Mouse (Mus musculus): ENCODE results near the gene Mylk. TPM values are rescaled to one million over a fixed set of nuclear protein-coding genes. Genes with fewer than 3 reads are reported as not detected.

The Mylk gene
- total RNA-seq, 2 experiments from 2014 or later: 0.77 to 0.79 TPM

DNA sequence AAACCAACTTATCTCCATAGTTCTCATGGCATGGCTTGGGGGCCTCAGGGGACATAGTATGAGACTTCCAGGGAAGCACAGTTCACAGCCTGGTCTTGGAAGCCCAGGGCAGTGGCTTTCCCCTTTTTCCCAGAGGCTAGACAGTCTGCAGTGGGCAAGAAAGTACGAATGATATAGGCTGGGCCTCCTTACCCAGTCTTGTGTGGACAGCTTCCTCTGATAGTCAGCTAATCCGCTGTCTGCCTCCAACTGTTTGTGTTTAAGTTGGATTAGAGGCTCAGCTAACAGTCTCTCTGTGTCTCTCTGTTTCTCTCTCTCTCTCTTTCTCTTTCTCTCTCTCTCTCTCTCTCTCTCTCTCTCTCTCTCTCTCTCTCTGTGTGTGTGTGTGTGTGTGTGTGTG lies 156.0 kb downstream of the Mylk start:
- no peak for ATAC-seq (replicated peaks; ENCODE audit: poor library complexity)

DNA sequence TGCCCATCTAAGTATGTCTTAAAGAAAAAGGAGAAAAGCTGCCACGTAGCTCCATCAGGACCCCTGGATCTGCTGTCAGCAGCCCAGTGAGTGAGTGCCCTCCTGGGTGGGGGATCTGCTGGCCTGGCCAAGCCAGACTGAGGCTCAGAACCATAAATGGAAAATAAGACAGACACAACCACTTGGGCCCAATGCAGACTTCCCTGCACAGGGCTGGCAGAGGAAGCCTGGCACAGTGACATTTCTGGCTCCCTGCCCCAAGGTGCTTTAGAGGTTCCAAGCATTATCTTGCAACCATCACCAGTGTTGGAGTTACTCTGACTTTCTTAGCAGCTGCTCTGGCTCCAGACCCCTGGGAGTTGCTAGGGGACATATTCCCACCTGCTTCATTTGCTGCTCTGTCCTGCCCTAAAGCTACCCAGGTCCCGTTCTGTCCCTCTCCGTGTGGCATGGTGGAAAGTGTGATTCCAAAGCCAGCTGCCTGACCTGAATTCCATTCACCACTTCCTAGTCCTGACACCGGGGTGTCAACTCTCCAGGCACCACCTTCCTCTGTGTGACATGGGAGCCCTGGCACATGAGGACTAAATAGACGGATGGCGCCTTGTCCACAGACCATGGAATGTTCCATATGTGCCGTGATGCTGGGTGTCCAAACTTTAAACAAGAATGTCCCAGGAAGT lies 156.7 kb downstream of the Mylk start:
- no peak for ATAC-seq (replicated peaks; ENCODE audit: poor library complexity)

DNA sequence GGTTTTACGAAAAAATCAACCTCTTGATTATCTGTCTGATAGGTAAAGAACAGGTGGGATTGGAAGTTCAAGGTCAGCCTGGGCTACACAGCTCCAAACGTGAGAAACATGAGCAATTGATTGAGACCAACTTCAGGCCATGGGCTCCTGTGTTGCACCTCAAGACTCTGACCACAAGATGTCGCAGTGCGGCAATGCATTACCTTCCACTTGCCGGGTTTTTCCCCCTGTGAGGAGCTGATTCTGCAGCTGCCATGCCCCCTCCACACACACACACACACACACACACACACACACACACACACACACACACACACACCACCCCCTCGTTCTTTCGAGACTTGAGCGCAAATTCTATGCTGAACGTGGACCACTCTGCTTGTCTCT lies 157.3 kb downstream of the Mylk start:
- peak; percentile 86 for ATAC-seq (replicated peaks; ENCODE audit: poor library complexity)

DNA sequence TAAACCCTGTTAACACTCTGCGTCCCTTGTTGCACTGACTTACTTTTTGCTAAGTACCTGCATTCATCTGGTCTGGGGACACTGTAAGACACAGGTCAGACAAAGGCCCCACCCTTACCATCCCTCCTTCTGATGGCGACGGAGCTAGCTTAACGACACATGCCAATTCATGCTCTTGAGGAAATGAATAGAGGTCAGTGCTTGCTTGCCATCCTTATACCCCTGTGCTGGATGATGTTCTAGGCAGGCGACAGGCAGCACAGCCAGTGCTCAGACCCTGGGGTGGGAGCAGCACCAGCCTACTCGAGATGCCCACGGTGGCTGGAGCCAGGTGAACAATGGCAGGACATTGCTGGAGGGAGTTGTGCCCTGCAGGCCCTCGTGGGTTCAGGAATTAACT lies 157.8 kb downstream of the Mylk start:
- ATAC-seq (replicated peaks; ENCODE audit: poor library complexity): no peak

DNA sequence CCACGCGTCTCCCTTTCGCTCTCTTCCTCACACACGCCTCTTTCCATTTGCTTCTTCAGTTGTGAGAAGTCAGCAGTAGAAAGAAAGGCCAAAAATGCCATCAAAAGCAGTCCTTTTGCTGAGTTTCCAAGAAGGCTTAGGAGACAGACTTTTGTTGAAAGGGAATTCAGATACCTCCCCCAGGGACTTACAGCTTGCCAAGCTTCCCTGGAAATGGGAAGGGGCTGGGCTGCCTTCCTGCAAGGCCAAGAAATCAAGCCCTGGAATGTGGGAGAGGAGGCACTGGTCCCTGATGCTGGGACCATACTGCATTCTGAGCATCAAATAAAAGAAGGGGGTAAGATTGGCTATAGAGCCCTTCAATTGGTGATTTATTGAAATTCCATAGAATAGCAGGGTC lies 159.9 kb downstream of the Mylk start:
- ATAC-seq (replicated peaks; ENCODE audit: poor library complexity): no peak

DNA sequence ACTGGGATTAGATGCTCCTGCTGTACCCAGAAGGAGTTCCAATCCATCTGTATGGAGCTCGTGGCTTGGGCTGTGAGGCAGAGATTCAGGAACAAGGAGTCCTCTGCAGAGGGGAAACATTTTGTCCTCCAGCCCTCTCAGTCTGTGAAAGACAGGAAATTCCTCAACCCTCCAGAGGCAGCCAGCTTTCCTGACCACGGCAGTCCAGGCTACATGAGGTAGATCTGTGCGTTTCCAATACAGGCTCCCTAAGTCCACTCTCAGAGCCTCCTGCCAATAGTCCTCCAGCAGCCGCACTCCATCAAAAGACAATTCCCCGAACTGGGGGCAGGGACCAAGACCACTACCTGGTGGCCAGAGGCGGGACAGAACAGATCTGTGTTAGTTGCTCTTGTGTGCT lies 164.4 kb downstream of the Mylk start:
- ATAC-seq (replicated peaks; ENCODE audit: poor library complexity): no peak

DNA sequence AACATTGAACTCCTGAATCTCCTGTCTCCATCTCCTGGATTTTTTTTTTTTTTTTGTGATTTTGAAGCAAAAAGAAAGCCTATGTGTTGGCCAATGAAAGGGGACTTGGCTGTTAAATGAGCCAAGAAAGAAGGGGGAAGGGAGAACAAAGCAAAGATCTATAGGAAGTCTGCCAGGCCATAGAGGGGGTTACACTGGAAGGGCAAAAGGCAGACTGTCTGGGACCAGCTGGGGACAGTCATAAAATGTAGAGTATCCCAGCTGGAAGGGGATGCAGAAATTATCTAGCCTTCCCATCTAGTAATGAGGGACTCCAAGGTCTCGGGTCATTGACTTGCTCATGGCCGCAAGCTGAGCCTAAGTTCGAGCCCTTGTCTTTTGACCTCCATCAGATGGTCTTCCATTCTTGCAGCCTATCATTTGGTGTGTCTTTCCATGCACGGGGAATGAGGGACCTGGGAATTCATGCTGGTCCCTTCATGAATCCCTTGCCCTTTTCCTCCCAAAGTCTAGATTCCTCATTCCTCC lies 172.4 kb downstream of the Mylk start:
- no peak for ATAC-seq (replicated peaks; ENCODE audit: poor library complexity)

DNA sequence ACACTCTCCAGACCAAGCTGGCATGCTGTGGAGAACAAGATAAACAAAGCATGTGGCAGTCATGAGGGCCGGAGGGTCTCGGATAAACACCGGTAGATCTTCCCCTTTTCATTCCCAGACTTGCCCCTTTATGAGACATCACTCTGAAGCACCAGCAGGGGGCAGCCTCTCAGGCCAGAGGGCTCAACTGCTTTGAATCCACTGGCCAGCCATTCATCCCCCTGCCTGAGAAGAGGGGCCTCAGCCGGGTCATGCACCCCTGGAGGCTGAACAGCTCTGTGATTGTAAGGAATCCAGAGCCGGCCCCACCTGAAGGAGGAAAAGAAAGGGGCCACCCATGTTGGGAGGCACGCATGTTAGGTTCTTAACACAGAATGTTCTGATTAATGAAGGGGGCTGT lies 175.2 kb downstream of the Mylk start:
- peak; percentile 59 for ATAC-seq (replicated peaks; ENCODE audit: poor library complexity)

DNA sequence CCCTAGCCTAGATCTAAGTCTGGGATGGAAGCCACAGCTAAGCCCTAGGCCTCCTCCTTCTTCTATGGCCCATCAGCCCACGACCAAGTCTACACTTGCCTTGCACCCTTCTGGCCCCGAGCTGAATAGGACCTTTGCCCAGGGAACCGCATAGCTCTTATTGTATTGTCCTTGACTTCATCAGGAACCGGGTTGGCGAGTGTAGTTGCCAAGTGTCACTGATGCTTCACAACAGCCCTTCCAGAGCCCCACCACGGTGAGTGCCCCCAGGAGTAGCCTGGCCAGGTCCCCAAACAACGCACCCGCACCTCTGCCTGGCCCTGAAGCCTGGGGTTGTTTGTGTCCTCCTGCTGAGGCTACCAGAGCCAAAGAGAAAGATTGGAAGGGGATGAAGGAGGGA lies 175.9 kb downstream of the Mylk start:
- ATAC-seq (replicated peaks; ENCODE audit: poor library complexity): no peak

DNA sequence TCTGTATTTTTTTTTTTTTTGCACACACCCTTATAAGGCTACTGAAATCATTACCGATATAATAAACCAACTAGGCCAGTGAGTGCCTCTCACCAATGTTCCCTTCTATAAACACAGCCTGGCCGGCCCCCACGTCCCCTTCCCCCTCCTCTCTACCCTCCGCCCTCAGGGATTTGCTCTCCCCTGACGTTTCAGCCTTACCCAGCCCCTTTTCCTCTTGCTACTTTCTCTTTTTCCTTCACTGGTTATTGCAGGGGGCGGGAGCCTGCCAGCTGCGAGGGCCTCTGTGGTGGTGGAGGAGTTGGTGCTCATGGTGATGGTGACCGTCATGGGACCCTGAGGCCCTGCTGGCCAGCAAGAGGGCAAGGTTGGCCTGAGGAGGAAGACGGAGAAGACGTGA lies 176.3 kb downstream of the Mylk start:
- no peak for ATAC-seq (replicated peaks; ENCODE audit: poor library complexity)

DNA sequence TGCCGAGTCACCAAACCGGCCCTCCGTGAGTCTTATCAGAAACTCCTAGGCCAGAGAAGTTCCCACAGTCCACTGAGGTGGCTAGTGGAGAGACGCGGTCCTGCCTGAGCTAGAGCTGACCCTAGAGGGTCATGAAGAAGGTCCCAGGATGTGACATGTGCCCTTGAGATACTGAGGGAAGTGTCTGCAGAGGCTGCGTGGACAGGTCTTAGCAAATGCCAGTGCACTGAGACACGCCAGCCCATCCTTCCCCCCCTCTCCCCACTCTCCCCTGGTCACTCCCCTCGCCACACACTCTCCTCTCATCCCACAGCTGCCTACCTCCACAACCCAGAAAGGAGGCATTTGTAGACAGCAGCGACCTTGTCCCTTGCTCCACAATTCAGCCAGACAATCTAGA lies 178.6 kb downstream of the Mylk start:
- ATAC-seq (replicated peaks; ENCODE audit: poor library complexity): no peak

DNA sequence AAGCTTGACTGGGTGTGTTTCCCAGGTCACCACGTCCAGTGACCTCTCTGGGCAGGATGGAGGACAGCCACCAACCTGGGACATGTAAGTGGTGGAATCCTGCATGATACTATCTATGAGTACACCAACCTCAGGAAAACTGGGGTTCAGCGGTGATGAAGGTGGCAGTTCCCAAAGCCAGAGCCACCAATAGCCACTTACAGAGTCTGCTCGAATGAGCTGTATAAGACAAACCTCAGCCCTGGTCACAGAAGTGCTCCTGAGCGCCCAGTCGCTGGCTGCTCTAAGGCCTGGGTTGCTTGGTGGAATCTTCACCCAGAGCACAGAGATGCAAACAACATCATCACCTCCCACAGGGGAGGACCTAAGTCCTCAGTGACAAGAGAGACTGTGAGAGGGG lies 179.3 kb downstream of the Mylk start:
- no peak for ATAC-seq (replicated peaks; ENCODE audit: poor library complexity)

DNA sequence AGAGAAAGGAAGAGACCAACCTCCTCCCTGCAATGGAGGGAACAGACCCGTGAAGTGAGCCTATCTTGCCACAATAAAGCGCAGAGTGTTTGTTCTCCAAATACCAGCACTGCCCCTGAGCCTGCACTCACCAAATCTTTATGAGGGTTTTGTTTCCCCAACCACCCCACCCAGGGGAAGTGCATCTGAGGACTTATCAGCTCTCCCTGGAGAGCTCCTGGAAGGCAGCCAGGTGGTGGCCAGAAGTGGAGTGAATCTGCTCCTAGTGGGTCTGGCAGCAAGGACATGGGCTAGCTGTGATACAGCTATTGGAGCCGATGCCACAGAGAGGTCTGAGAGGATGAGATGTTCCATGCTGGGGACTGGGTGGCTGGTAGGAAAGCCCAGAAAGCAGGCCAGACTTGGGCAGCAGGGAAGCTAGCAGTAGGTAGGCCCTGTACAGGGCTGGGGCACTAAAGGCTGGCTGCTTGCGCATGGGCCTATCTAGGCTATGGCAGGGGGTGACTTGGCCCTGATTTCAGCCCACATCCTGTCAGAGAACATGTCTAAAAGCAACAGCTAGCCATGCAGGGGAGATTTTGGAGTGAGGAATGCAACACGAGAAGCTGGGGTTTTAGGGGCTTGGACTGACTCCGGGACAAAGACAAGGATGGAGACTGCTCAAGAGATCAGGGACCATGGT lies 180.1 kb downstream of the Mylk start:
- peak; percentile 51 for ATAC-seq (replicated peaks; ENCODE audit: poor library complexity)

DNA sequence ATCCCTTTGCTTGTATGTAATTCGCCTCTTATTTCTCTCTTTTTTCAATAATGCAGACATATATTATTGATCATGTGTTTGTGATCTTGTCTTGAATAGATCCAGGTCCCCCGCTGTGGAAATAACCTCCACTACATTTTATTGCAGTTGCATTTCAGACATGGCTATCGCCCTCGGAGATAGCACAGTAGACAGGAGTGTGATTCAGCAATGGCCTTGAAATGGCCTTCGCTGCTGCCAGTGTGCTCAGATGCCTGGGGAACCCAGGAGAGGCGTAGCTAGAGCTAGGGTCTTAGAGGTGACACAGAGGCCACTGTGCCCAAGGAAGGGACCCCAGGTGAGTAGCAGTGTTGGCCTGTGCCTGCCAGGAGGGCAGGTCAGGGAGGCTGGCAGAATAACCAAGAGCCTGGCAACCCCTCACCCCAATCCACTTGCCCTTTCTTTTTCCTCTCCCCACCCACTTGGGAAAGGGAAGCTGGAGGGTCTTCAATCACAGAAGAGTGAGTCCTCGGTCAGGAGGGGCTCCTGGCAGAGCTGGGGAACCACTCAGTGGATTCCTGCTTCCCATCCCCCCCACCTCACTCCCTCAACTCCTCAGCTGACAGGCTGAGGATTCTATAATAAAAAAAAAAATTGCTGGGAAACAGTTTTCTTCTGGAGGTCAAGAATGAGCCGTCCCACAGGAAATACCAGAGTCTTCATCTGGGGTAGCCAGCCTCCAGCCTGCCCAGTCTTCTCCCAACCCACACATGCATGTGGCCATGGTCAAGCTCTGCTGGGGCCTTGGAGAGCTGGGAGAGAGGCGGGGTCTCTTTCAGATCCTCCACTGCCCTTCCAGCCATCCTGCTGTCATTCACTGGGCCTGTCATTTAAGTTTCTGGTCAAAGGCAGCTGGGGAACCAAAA lies 181.8 kb downstream of the Mylk start:
- ATAC-seq (replicated peaks; ENCODE audit: poor library complexity): no peak

DNA sequence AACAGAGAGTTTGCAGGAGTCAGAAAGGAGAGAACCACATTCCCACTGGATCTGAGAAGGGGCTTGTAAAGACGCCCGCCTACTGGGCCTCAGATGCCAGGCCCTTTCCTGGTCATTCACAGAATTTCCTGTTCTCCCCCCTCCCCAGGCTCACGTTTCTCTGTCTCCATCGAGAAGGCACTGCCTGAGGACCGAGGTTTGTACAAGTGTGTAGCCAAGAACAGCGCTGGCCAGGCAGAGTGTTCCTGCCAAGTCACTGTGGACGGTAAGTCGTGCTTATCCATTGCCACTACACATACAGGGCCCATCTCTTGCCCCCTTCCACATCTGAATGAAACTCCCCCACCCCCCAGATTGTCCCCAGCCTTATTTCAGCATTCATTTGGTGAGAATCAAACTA lies 184.7 kb downstream of the Mylk start:
- ATAC-seq (replicated peaks; ENCODE audit: poor library complexity): no peak

DNA sequence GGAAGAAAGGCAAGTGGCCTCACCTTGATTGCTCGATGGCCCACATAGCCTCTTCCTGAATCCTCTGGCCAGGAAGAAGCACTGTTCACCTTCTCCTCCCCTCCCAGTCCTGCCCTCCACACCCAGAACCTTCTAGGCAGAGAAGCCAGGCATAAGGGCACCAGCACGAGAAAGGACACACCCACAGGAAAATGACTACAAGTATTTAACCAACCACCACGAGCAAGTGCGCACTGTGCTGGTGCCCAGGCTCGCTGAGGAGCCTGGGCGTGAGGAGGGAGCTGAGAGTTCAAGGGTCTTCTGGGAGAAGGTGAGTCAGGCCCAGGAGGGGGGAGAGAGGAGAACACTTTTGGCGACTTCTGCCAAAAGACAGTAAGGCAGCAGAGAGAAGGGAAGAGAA lies 185.1 kb downstream of the Mylk start:
- peak; percentile 45 for ATAC-seq (replicated peaks; ENCODE audit: poor library complexity)

DNA sequence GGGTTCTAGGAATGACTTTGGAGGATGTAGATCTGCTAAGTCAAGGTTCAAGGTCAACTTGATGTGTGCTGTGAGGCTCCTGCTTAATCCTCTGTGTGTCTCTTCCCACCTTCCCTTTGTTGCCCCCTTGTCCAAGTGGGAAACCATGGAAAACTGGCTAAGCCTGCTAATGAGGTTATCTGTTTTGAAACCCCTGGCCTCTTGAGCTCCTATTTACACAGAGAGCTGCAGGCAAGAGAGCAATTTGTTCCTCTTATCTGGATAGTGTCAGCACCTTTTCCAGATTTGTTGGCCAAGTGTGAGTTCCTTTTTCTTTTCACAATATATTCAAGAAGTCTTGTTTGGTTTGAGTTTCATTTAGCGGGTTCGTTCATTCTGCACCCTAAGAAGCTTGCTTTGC lies 186.3 kb downstream of the Mylk start:
- ATAC-seq (replicated peaks; ENCODE audit: poor library complexity): no peak

DNA sequence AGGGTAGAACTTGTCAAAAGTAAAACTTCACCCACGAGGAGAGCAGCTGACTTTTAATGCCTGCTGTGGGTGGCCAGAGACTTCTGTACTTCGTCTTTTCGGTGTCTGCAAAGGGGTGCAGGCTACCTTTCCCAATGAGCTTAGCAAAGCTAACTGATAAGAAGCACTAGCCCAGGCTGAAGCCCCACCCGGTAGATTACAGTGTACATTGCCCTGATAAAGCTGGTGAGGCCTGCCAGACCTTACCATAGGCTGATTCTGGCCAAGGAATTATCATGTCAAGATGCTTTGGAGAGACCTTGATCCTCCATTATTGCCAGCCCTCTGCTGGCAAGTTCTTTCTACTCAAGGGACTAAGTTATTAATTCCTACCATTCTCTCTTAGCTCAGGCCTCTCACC lies 188.2 kb downstream of the Mylk start:
- 0 out of 2 replicates have a peak, but pooled peaks have one; percentile 20 for ATAC-seq (replicated peaks; ENCODE audit: poor library complexity)

DNA sequence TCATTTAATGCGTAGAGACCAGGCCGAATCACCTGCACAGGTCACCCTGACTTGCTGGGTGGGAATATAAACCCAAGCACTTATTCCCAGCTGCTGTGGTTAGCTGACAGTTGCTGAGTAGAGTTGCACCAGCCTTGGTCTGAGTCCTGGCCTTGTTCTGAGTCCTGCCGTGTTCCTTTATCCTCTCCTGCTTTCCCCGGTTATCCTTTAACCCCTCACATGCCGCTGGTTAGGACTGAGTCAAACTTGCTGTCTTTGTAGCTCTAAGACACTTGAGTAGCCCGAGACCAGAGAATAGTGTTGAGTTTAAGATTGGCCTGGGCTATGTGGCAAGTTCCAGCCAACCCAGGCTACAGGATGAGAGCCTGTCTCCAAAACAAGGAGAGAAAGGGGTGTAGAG lies 189.5 kb downstream of the Mylk start:
- no peak for ATAC-seq (replicated peaks; ENCODE audit: poor library complexity)

DNA sequence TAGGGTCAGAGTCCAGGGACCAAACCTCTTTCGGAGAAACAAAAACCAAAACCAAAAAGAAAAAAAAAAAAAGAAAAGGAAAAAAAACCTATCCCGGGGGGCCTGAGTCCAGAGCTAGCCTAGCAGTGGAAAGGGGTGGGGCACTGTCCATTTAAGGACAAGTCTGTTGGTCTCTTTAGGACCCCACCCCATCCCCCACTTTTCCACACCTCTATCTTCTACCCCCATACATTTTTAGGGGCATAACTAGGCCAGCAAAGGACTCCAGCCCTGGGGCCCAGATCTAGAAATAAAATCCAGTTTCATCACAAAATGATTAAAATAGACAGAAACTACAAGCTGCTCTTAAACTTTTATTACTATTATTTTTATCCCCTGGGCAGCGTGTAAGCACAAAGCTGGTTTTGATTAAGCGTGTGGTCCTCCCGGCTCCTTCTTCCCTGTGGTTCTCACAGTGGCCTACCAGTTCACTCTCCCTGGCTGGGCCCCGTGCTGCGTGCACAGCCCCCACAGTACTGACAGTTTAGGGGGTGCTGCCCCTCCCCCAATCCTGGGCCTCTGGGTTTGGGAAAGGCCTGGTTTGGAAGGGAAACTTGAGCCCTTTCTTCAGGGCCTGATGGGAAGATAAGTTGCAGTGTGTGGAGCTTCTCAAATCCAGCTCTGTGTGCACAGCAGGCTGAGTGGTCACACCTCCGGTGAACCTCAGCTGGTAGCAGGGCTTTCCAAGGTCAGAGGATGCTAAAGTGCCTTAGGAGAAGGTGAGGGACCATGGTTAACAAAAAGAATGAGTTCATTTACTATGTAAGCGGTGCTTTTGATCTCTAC lies 190.7 kb downstream of the Mylk start:
- ATAC-seq (replicated peaks; ENCODE audit: poor library complexity): no peak

DNA sequence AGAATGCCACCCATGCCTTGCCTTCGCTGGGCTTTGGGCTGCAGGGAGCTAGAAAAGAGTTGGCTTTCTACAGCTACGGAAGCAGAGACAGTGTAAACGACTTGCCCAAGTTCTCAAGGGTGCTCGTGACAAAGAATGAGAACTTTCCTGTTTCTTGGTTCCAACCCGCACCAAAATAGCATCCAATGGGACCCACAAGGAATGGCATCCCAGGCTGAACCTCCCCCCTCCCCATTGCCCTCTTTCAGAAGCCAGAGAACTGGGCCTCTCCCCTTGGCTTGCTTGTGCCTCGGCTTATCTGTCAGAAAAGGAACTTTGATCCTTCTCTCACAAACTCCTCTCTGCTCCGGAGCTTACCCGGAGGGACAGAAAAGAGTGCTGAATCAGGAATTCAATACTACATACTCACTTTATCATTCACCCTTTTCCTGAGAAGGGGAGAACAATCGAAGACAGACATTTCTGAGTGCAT lies 191.4 kb downstream of the Mylk start:
- no peak for ATAC-seq (replicated peaks; ENCODE audit: poor library complexity)

Measured in megakaryocyte progenitor cell, adult 5-6 weeks (primary cell).